ENCODE assay signal across 14 mouse cellular contexts in the genomic region with DNA sequence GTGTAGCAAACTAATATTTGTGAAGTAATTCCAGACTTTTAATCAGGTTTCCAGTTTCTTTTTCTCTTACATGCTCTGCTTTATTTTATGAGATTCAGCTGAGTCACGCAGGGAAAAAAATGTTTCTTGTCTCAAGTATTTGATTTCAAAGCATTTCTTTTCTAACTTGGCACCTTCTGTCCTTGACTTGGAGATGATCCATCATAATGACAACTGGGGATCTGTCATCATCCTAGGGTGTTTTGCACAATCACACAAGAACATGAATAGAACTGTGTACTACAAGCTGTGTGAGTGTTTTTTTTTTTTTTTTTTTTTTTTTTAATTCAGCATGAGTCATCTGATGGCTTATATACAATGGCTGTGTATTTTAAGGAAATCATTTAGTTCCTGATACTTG.
DNase-seq lines count a peak whose midpoint lies in the region; ATAC-seq and TF ChIP-seq lines count a peak whose summit lies in the region.
"Had no signal": no experiment of that assay in that cellular context is flagged by ENCODE, and none has a peak within 500 bp of the region (broad histone marks: within the 10 kb centered on the region; RNA-seq: fewer than 3 reads in every experiment).

No protein-coding gene starts in this region.

- TF ChIP-seq POLR2A in brain, embryonic 14.5 days (IDR thresholded peaks at IDR 0.05; ENCODE audit: borderline replicate concordance, extremely low read depth, insufficient read depth, insufficient read length, poor library complexity, severe bottlenecking): no peak

- H3K36me3 ChIP-seq in forebrain, postnatal 0 days (ENCODE audit: insufficient read depth): no peaks in the 10 kb centered on the region
- H3K36me3 ChIP-seq in forebrain, embryonic 16.5 days (ENCODE audit: control insufficient read depth, insufficient read depth): no peaks in the 10 kb centered on the region
- H3K36me3 ChIP-seq: neural tube, embryonic 12.5 days had no signal

- no peaks in the 10 kb centered on the region for H3K27me3 ChIP-seq in forebrain, postnatal 0 days (ENCODE audit: insufficient read depth, low read length)
- no peaks in the 10 kb centered on the region for H3K27me3 ChIP-seq in forebrain, embryonic 16.5 days (replicated peaks; ENCODE audit: control insufficient read depth, insufficient read depth, low read length)
- H3K27me3 ChIP-seq: CH12.LX; neural tube, embryonic 12.5 days had no signal

- ATAC-seq in forebrain, postnatal 0 days: no peak; the same call in 1 of the 2 replicates
- no peak for ATAC-seq in forebrain, embryonic 16.5 days
- ATAC-seq: hindbrain, postnatal 0 days had no signal

- 62% methylated on average over 1 of the region's 1 CpGs for WGBS in forebrain, postnatal 0 days
- WGBS in forebrain, embryonic 16.5 days: 77% methylated on average over 1 of the region's 1 CpGs

- H3K4me2 ChIP-seq in forebrain, postnatal 0 days (ENCODE audit: low read depth): no peak overlapping the region
- H3K4me2 ChIP-seq in forebrain, embryonic 16.5 days (ENCODE audit: low read length): no peak overlapping the region
- H3K4me2 ChIP-seq: neural tube, embryonic 12.5 days had no signal

- intact Hi-C loops in left cerebral cortex, postnatal 4 days (cut with DNase I): no loop called here

- H3K9ac ChIP-seq in forebrain, postnatal 0 days: no peak overlapping the region
- no peak overlapping the region for H3K9ac ChIP-seq in forebrain, embryonic 16.5 days (replicated peaks; ENCODE audit: low read depth, low read length)
- H3K9ac ChIP-seq: neural tube, embryonic 12.5 days had no signal

- H3K9me3 ChIP-seq in forebrain, postnatal 0 days (ENCODE audit: low read length): no peaks in the 10 kb centered on the region
- H3K9me3 ChIP-seq in forebrain, embryonic 16.5 days (ENCODE audit: control insufficient read depth, low read length): no peaks in the 10 kb centered on the region
- H3K9me3 ChIP-seq: neural tube, embryonic 12.5 days had no signal

- TF ChIP-seq CTCF in forebrain, postnatal 0 days (IDR thresholded peaks at IDR 0.05; ENCODE audit: low read depth): no peak
- no peak for TF ChIP-seq CTCF in brain, embryonic 14.5 days (IDR thresholded peaks at IDR 0.05; ENCODE audit: borderline replicate concordance, extremely low read depth, insufficient read depth, insufficient read length)

- no peak overlapping the region for H3K4me3 ChIP-seq in forebrain, postnatal 0 days (ENCODE audit: low read depth, low read length)
- no peak overlapping the region for H3K4me3 ChIP-seq in forebrain, embryonic 16.5 days (replicated peaks; ENCODE audit: low read length)
- H3K4me3 ChIP-seq: neural tube, embryonic 12.5 days had no signal

- H3K4me1 ChIP-seq in forebrain, postnatal 0 days (ENCODE audit: insufficient read depth): no peaks in the 10 kb centered on the region
- H3K4me1 ChIP-seq in forebrain, embryonic 16.5 days (replicated peaks; ENCODE audit: control insufficient read depth, insufficient read depth, low read length): no peaks in the 10 kb centered on the region
- H3K4me1 ChIP-seq: neural tube, embryonic 12.5 days had no signal

- DNase-seq in forebrain, postnatal 0 days: peak; percentile 56
- DNase-seq in left cerebral cortex, adult 11 months (ENCODE audit: low spot score): peak; percentile 27
- DNase-seq in left cerebral cortex, postnatal 4 days: no peak
- peak; percentile 27 for DNase-seq in 416B (ENCODE audit: low read depth)
- peak; percentile 69 for DNase-seq in brain, embryonic 14.5 days (ENCODE audit: low read depth)
- DNase-seq in urinary bladder, postnatal 14 days (ENCODE audit: low spot score): no peak
- no peak for DNase-seq in cerebellum, adult 8-10 months
- DNase-seq: cerebellum, postnatal 25 days; midbrain, embryonic 14.5 days; thymus, postnatal 4 days had no signal

- no peak overlapping the region for H3K27ac ChIP-seq in forebrain, postnatal 0 days (ENCODE audit: low read depth, low read length)
- H3K27ac ChIP-seq in forebrain, embryonic 16.5 days (ENCODE audit: low read length): no peak overlapping the region
- H3K27ac ChIP-seq: hindbrain, postnatal 0 days; neural tube, embryonic 12.5 days had no signal

Comparison
In these comparisons a context has a peak if more than half of its experiments do, and no peak if none do; other contexts are left out.
1. DNase-seq: peak in forebrain, postnatal 0 days (single experiment), left cerebral cortex, adult 11 months (single experiment), 416B (single experiment) and brain, embryonic 14.5 days (single experiment); none in left cerebral cortex, postnatal 4 days (single experiment), urinary bladder, postnatal 14 days (single experiment) and cerebellum, adult 8-10 months (single experiment).